Mouse (Mus musculus) megakaryocyte progenitor cell, adult 5-6 weeks (primary cell): Measurements from ENCODE around the gene Myg1. TPM values are rescaled to one million over a fixed set of nuclear protein-coding genes. Genes with fewer than 3 reads are reported as not detected.

Experiments
- ATAC-seq: replicated peaks from 2 replicates; pipeline ENCODE4 v1.8.0; 2016; ENCODE audit warnings: mild to moderate bottlenecking, moderate TSS enrichment, inconsistent platforms; ENCODE audit not compliant: poor library complexity
- total RNA-seq, 2 experiments: library from RNA; stranded (forward) in 1 of 2; stranded (reverse) in 1 of 2; fragments of 157-497, 149-512 nt in 1 of 2; fragments of 200-1000 nt in 1 of 2; gene quantifications; 2 replicates each; pipeline versions ENCODE4 v1.2.3 to v1.2.4; 2015 to 2017

The Myg1 gene
- total RNA-seq, 2 experiments from 2014 or later: 26.5 to 56.4 TPM

DNA sequence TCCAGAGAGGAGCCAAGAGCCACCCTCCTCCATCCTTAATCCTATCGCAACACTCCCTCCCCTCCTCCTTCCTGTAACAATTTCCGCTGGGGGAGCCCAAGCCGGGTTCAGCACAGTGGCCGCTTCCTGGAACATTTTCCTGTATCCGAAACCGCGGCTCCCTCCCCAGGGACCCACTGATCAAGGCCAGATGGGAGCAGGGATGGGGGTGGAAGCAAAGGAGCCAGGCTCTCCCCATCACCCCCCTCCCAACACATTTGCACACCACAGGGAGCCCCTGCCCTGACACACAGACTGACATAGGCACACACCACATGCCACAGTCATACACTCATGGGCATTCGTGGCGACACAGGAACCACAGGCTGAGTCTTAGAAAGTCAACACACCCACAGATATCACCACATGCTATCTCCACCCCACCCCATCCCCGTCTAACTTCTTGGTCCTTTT, 46.3 kb downstream of the Myg1 start:
- ATAC-seq: peak; percentile 30; the same call in 1 of the 2 replicates

DNA sequence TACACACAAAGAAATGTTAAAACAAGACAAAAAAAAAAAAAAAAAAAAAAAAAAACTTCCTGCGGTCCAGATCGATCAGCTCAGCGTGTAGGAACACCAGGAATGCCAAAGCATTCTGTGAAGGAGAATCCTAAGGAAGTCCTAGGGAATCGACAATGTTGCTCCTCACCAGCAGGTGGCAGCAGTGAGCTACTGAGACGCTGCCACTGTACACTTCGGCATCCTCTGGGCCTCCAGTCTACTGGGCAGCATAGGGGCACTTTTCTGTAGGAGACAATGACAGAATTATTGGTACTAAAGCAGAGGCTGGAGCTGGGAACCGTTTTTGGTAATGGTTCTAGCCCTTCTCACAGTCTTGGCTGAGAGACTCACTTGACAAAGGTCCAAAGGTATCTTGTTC, 50.1 kb downstream of the Myg1 start:
- peak; percentile 66 for ATAC-seq

- ATAC-seq: no peak; the same call in 1 of the 2 replicates
Observed at GRCm38 (mm10) chr15:102383671-102384070, 52.2 kb downstream of the Myg1 start.

DNA sequence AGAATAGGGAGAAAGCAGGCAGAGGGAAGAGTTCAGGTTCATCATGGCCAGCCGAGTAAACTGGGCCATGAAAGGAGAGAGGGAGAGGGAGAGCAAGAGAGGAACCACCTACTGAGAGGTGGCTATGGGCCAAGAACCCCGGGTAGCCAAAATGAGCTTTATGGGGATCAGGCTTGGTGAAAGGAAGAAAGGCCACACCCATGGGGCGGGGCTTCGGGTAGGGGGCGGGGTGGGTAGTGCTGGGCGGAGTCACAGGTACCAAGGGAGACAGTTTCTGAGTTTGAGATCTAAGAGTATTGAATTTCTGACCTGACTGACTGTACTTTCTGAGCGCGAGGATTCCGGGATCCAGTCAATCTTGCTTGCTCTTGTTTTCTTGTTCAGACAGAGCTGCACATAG, 55.1 kb downstream of the Myg1 start:
- ATAC-seq: peak; percentile 73

Other genes with a start within 250 kb of the Myg1 start
- not detected in 2 replicates for gene Tns2, start 231.3 kb upstream of the Myg1 start, total RNA-seq (2015)
- not detected in 2 replicates for gene Tns2, start 231.3 kb upstream of the Myg1 start, total RNA-seq (2017)
- gene Spryd3, start 195.5 kb upstream of the Myg1 start, total RNA-seq (2015): 2.9 and 3.2 TPM in 2 replicates
- 11.5 and 17.9 TPM in 2 replicates for gene Spryd3, start 195.5 kb upstream of the Myg1 start, total RNA-seq (2017)
- gene Igfbp6, start 187.3 kb upstream of the Myg1 start, total RNA-seq (2015): not detected in 2 replicates
- not detected in 2 replicates for gene Igfbp6, start 187.3 kb upstream of the Myg1 start, total RNA-seq (2017)
- gene Soat2, start 181.2 kb upstream of the Myg1 start, total RNA-seq (2015): 0.73 and 1.9 TPM in 2 replicates
- 1.2 and 3.3 TPM in 2 replicates for gene Soat2, start 181.2 kb upstream of the Myg1 start, total RNA-seq (2017)
- gene Zfp740, start 128.5 kb upstream of the Myg1 start, total RNA-seq (2015): 19.7 and 28.7 TPM in 2 replicates
- gene Zfp740, start 128.5 kb upstream of the Myg1 start, total RNA-seq (2017): 28.3 and 29.5 TPM in 2 replicates
- gene Csad, start 127.0 kb upstream of the Myg1 start, total RNA-seq (2015): 6.3 and 10.2 TPM in 2 replicates
- gene Csad, start 127.0 kb upstream of the Myg1 start, total RNA-seq (2017): 6.4 and 8.1 TPM in 2 replicates
- 26.6 and 29.2 TPM in 2 replicates for gene Itgb7, start 99.8 kb upstream of the Myg1 start, total RNA-seq (2015)
- 36.7 and 44.6 TPM in 2 replicates for gene Itgb7, start 99.8 kb upstream of the Myg1 start, total RNA-seq (2017)
- gene Rarg, start 74.2 kb upstream of the Myg1 start, total RNA-seq (2015): 4.1 and 4.8 TPM in 2 replicates
- 3.9 and 4.2 TPM in 2 replicates for gene Rarg, start 74.2 kb upstream of the Myg1 start, total RNA-seq (2017)
- not detected in 2 replicates for gene Gm9918, start 61.1 kb upstream of the Myg1 start, total RNA-seq (2015)
- not detected in 2 replicates for gene Gm9918, start 61.1 kb upstream of the Myg1 start, total RNA-seq (2017)
- gene Mfsd5, start 52.3 kb upstream of the Myg1 start, total RNA-seq (2015): 28.2 and 33.0 TPM in 2 replicates
- 17.8 and 25.5 TPM in 2 replicates for gene Mfsd5, start 52.3 kb upstream of the Myg1 start, total RNA-seq (2017)
- gene Espl1, start 35.4 kb upstream of the Myg1 start, total RNA-seq (2015): 33.9 and 34.8 TPM in 2 replicates
- gene Espl1, start 35.4 kb upstream of the Myg1 start, total RNA-seq (2017): 15.0 and 19.2 TPM in 2 replicates
- 345 and 346 TPM in 2 replicates for gene Pfdn5, start 5.6 kb upstream of the Myg1 start, total RNA-seq (2015)
- 343 and 379 TPM in 2 replicates for gene Pfdn5, start 5.6 kb upstream of the Myg1 start, total RNA-seq (2017)
- 103 and 110 TPM in 2 replicates for gene Aaas, start 19.1 kb downstream of the Myg1 start, total RNA-seq (2015)
- 141 and 151 TPM in 2 replicates for gene Aaas, start 19.1 kb downstream of the Myg1 start, total RNA-seq (2017)
- not detected in 2 replicates for gene Sp7, start 35.5 kb downstream of the Myg1 start, total RNA-seq (2015)
- not detected in 2 replicates for gene Sp7, start 35.5 kb downstream of the Myg1 start, total RNA-seq (2017)
- 62.0 and 63.9 TPM in 2 replicates for gene Sp1, start 74.4 kb downstream of the Myg1 start, total RNA-seq (2015)
- 46.4 and 52.9 TPM in 2 replicates for gene Sp1, start 74.4 kb downstream of the Myg1 start, total RNA-seq (2017)
- gene Amhr2, start 113.7 kb downstream of the Myg1 start, total RNA-seq (2015): 0.07 TPM in 1 of 2 replicates, not detected in the other
- not detected in 2 replicates for gene Amhr2, start 113.7 kb downstream of the Myg1 start, total RNA-seq (2017)
- gene Prr13, start 127.3 kb downstream of the Myg1 start, total RNA-seq (2015): 71.0 and 73.0 TPM in 2 replicates
- 48.6 and 51.5 TPM in 2 replicates for gene Prr13, start 127.3 kb downstream of the Myg1 start, total RNA-seq (2017)
- 946 and 973 TPM in 2 replicates for gene Pcbp2, start 138.8 kb downstream of the Myg1 start, total RNA-seq (2015)
- 175 and 191 TPM in 2 replicates for gene Pcbp2, start 138.8 kb downstream of the Myg1 start, total RNA-seq (2017)
- not detected in 2 replicates for gene Gm10337, start 172.0 kb downstream of the Myg1 start, total RNA-seq (2015)
- not detected in 2 replicates for gene Gm10337, start 172.0 kb downstream of the Myg1 start, total RNA-seq (2017)
- 1.2 TPM in 1 of 2 replicates, not detected in the other for gene Map3k12, start 185.4 kb downstream of the Myg1 start, total RNA-seq (2015)
- gene Map3k12, start 185.4 kb downstream of the Myg1 start, total RNA-seq (2017): 0.12 and 0.24 TPM in 2 replicates
- 13.1 and 17.4 TPM in 2 replicates for gene Tarbp2, start 186.5 kb downstream of the Myg1 start, total RNA-seq (2015)
- gene Tarbp2, start 186.5 kb downstream of the Myg1 start, total RNA-seq (2017): 22.6 and 26.7 TPM in 2 replicates
- gene Npff, start 193.2 kb downstream of the Myg1 start, total RNA-seq (2015): 7.2 and 8.9 TPM in 2 replicates
- gene Npff, start 193.2 kb downstream of the Myg1 start, total RNA-seq (2017): 1.2 TPM in 1 of 2 replicates, not detected in the other